Mouse (Mus musculus) adrenal gland, postnatal 10 days (tissue): ENCODE data around the gene Olfr1163. TPM values are rescaled to one million over a fixed set of nuclear protein-coding genes. Genes with fewer than 3 reads are reported as not detected.
"Not testable (repeated sequence)": the region's sequence is repeated elsewhere in the genome, so short reads cannot be mapped to it uniquely, and the experiment has no call there.

Source experiments
- DNase-seq: peaks from one replicate; pipeline ENCODE4 v3.0.0; 2021; ENCODE audit warnings: mixed read lengths
- long read RNA-seq, 2 experiments: library from polyadenylated mRNA; stranded (forward); transcript quantifications; one replicate each; pipeline ENCODE4 v2.0.0; 2021
- total RNA-seq, 2 experiments: library from RNA; stranded (reverse); gene quantifications; 2 replicates each; pipeline ENCODE4 v1.2.3; 2021

Gene Olfr1163
- not detected for total RNA-seq
- long read RNA-seq, experiment 1, result 0 reads
- long read RNA-seq, experiment 2, result 0 reads

DNA sequence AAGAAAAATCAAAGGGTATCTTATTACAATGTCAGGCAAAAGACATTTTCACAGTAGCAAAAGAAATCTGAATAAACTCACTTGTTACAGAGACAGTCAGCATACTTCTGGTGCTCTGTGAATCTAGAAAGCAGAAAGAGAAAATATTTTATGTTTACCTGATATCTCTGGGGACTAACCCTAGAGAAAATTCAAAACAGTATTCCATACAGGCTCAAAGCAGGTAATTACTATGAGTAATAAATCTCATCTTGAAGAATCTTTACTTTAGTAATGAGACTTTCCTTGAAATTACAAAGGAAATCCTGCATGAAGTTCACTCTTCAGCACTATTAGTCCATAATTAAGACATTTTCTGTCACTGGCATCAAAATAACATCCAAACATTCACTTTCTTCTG is at the start of gene Olfr1163:
TSS of gene Olfr1163 (minus strand) at position 101 of the 400 bp plus-strand sequence.
- DNase-seq, result no peak

DNA sequence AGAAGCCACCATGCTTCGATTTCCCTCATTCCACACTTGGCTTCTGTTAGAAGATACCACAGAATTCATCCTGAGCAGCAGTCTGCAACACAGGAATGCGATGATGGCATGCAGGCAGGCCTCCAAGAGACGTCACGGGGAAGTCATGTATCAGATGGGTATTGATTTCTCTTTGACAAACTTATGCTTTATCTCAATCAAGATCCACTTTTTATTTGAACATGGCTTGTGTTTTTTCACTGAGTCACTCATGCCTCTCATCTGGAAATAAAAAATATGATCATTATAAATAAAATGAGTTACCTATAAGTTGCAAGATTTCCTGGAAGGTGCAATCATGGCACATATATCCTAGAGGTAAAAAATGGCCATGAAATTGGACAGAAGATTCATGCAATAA is 22.2 kb upstream of the Olfr1163 start, which contains the start of gene Olfr1164:
TSS of gene Olfr1164 (minus strand) at position 101 of the 400 bp plus-strand sequence.
- no peak for DNase-seq

DNA sequence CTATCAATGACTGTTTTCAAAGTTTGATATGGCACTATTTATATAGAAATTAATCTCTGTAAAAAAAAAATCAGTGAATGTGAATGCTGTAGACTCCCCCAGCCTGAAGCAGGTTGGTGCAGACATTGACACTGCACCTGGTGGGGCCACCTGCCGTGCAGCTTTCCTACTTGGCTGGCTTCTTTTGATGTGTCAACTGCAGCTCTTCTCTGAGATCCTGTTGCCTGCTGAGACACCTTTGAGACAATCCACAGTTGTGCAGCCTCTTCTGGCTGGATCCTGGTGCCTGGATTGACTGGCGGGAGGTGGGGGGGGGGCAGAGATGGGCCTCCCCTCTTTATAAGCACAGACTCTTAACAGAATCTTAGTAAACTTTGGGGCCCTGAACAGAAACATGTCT is 8.0 kb downstream of the Olfr1163 start:
- no peak for DNase-seq

GRCm38 (mm10) chr2:88051029-88051428 is 20.6 kb downstream of the Olfr1163 start, which contains the start of gene Olfr1162:
TSS of gene Olfr1162 (minus strand) at chr2:88051129.
- DNase-seq, result no peak

DNA sequence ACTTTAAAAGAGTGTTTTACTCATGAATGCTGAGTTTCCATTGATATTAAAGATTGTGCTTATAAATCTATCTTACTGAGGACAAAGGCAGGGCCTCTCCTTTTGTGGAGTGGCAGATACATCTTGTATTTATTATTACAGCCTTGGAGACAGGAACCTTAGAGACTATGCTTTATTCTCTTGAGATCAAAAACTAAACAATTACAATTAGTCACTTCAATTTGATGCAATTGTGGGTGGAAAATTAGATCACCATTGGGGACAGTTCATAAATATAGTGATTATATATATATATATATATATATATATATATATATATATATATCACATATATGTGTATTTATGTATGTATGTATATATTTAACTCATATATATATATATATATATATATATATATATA is 34.0 kb downstream of the Olfr1163 start, which contains the start of gene Olfr73:
TSS of gene Olfr73 (minus strand) at position 101 of the 400 bp plus-strand sequence.
- no peak for DNase-seq

DNA sequence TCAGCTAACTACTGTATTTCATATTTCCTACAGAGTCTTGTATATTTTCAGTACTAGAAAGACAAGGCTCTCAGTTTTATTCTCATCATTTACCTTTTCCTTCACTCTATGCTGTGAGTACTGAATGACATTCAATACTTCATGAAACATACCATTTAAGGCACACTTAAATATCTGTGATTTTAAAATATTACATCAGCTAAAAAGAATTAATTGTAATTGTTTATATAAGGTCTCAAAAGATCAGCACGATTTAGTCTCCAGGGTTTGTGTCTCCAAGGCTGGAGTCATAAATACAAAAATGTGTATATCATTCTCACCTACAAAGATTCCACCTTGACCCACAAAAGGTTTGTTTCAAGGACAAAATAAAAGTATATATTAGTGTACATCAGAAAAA is 49.2 kb downstream of the Olfr1163 start, which contains the start of gene Olfr1161:
TSS of gene Olfr1161 (plus strand) at position 301 of the 400 bp plus-strand sequence.
- DNase-seq, result not testable (repeated sequence)

Other genes starting within 250 kb of the Olfr1163 start
- gene Olfr1148, start 241.3 kb downstream of the Olfr1163 start, total RNA-seq, result not detected
- gene Olfr1150-ps1, start 227.8 kb downstream of the Olfr1163 start, total RNA-seq, result not detected
- not detected for gene Olfr1151, start 216.0 kb downstream of the Olfr1163 start, total RNA-seq
- gene Olfr1152, start 205.3 kb downstream of the Olfr1163 start, total RNA-seq, result not detected
- not detected for gene Olfr1153, start 176.9 kb downstream of the Olfr1163 start, total RNA-seq
- gene Olfr1154, start 166.7 kb downstream of the Olfr1163 start, total RNA-seq, result not detected
- gene Olfr1155, start 126.7 kb downstream of the Olfr1163 start, total RNA-seq, result not detected
- not detected for gene Olfr1156, start 118.7 kb downstream of the Olfr1163 start, total RNA-seq
- gene Olfr1157, start 103.5 kb downstream of the Olfr1163 start, total RNA-seq, result not detected
- gene Olfr74, start 97.2 kb downstream of the Olfr1163 start, total RNA-seq, result not detected
- gene Olfr1158, start 81.7 kb downstream of the Olfr1163 start, total RNA-seq, result not detected
- gene Olfr1160, start 63.6 kb downstream of the Olfr1163 start, total RNA-seq, result not detected
- not detected for gene Olfr1161, start 49.1 kb downstream of the Olfr1163 start, total RNA-seq
- gene Olfr73, start 34.1 kb downstream of the Olfr1163 start, total RNA-seq, result not detected
- gene Olfr1162, start 20.7 kb downstream of the Olfr1163 start, total RNA-seq, result not detected
- gene Olfr1164, start 22.1 kb upstream of the Olfr1163 start, total RNA-seq, result not detected
- not detected for gene Olfr1166, start 56.4 kb upstream of the Olfr1163 start, total RNA-seq
- gene Olfr1167, start 83.4 kb upstream of the Olfr1163 start, total RNA-seq, result not detected
- not detected for gene Olfr1168, start 110.0 kb upstream of the Olfr1163 start, total RNA-seq
- gene Olfr1170, start 156.5 kb upstream of the Olfr1163 start, total RNA-seq, result not detected
- not detected for gene Olfr1173, start 208.0 kb upstream of the Olfr1163 start, total RNA-seq
- gene Olfr1174-ps, start 243.3 kb upstream of the Olfr1163 start, total RNA-seq, result not detected